In genomic region chr11:95336568-95337128, GRCm38 (mm10) we compare ENCODE assay signal across 8 mouse cellular contexts. TPM values are rescaled to one million over a fixed set of nuclear protein-coding genes. Genes with fewer than 3 reads are reported as not detected.
DNase-seq lines count a peak whose midpoint lies in the region.

Fam117a (plus strand) TSS chr11:95337018.

- peak; percentile 90 for DNase-seq in adrenal gland, adult 2 months
- peak; percentile 95 for DNase-seq in embryo, embryonic 11 days
- DNase-seq in gastrocnemius, postnatal 14 days = peak; percentile 87
- DNase-seq in induced T-regulatory cell, adult 2 months (ENCODE audit: low read depth) = peak; percentile 96
- peak; percentile 70 to 75 for DNase-seq in left cerebral cortex, postnatal 25 days (ENCODE audit: low spot score in 2 of 2)
- DNase-seq in mesoderm, embryonic 11.5 days (ENCODE audit: low read depth, low spot score) = peak; percentile 93
- peak; percentile 77 for DNase-seq in right cerebral cortex, postnatal 4 days
- DNase-seq in yolk sac, embryonic 10.5 days (ENCODE audit: low spot score) = peak; percentile 93

- intact Hi-C loops in gastrocnemius, postnatal 14 days (cut with DNase I; ENCODE audit: low total_unique reads) = loop anchor here (5.0 kb wide), 1 partner anchor 46 kb away; the partner anchor contains the start of gene Slc35b1
- intact Hi-C loops in left cerebral cortex, postnatal 25 days (cut with DNase I) = no loop called here

RNA-seq across cellular contexts. Expression of gene Fam117a, which starts in this region (rescaled TPM):
- 10 to 100 TPM; 16.6 to 20.9 TPM for total RNA-seq in adrenal gland, adult 2 months (2021)
- polyA plus RNA-seq in adrenal gland, adult 2 months (2012; rRNA removed) = 27.0 and 37.1 TPM in 2 replicates
- total RNA-seq in gastrocnemius, postnatal 14 days (2021) = 1 to 10 TPM; 4.4 to 6.5 TPM
- total RNA-seq in left cerebral cortex, postnatal 25 days (2021) = 1 to 10 TPM; 2.5 to 3.8 TPM

Comparison
In these comparisons a context has a peak if more than half of its experiments do, and no peak if none do; other contexts are left out.
1. Peak in every context shown above with its lines: DNase-seq.